Mouse (Mus musculus) retina, postnatal 7 days (tissue): Measurements from ENCODE around the gene Smyd2.

Experiments
- DNase-seq: peaks from one replicate; pipeline ENCODE4 v3.0.0-alpha.2; 2012; ENCODE audit warnings: low read depth, low spot score

The Smyd2 gene

GRCm38 (mm10) chr1:189830797-189831232 is 91.3 kb downstream of the Smyd2 start:
- DNase-seq: no peak
